Mouse (Mus musculus) ES-Bruce4 (cell line): ENCODE measurements around the gene Pik3ip1. TPM values are rescaled to one million over a fixed set of nuclear protein-coding genes. Genes with fewer than 3 reads are reported as not detected.

Experiments
- H3K27ac ChIP-seq: 2 replicates; pipeline ENCODE4 v1.5.1; 2012; ENCODE audit warnings: low read length, inconsistent platforms; ENCODE audit not compliant: insufficient read depth
- H3K27me3 ChIP-seq: 2 replicates; pipeline ENCODE4 v1.6.1; 2012; ENCODE audit warnings: mild to moderate bottlenecking, low read length, inconsistent platforms; ENCODE audit not compliant: control insufficient read depth, poor library complexity, insufficient read depth, severe bottlenecking
- H3K36me3 ChIP-seq: 2 replicates; pipeline ENCODE4 v1.6.1; 2012; ENCODE audit warnings: inconsistent platforms, mild to moderate bottlenecking, low read length, moderate library complexity; ENCODE audit not compliant: control insufficient read depth, poor library complexity, insufficient read depth, severe bottlenecking
- H3K4me1 ChIP-seq: one replicate; pipeline ENCODE4 v1.8.1; 2011; ENCODE audit warnings: low read length; ENCODE audit not compliant: control insufficient read depth, insufficient read depth
- H3K4me3 ChIP-seq: 2 replicates; pipeline ENCODE4 v1.5.1; 2011; ENCODE audit warnings: low read depth, mild to moderate bottlenecking, low read length
- H3K9ac ChIP-seq: 2 replicates; pipeline ENCODE4 v1.6.1; 2012; ENCODE audit warnings: low read depth, mild to moderate bottlenecking, inconsistent platforms; ENCODE audit not compliant: poor library complexity, severe bottlenecking
- H3K9me3 ChIP-seq: replicated peaks from 2 replicates; pipeline ENCODE4 v1.6.1; 2012; ENCODE audit warnings: mild to moderate bottlenecking, low read length, inconsistent platforms; ENCODE audit not compliant: control insufficient read depth, poor library complexity, insufficient read depth, severe bottlenecking
- CTCF ChIP-seq: IDR thresholded peaks from one replicate; pipeline ENCODE4 v1.8.1; 2011; ENCODE audit warnings: low read depth, low read length
- EP300 ChIP-seq: IDR thresholded peaks from 2 replicates; pipeline ENCODE4 v1.6.1; 2011; ENCODE audit warnings: low read depth, low read length; ENCODE audit not compliant: insufficient read depth
- POLR2A ChIP-seq: IDR thresholded peaks from one replicate; pipeline ENCODE4 v1.8.1; 2011; ENCODE audit warnings: low read length; ENCODE audit not compliant: insufficient read depth
- polyA plus RNA-seq: library from polyadenylated mRNA; stranded (reverse); fragments of >200 nt; gene quantifications from 2 replicates; pipeline ENCODE4 v1.2.4, GENCODE M21; 2011; ENCODE audit warnings: low read depth; ENCODE audit not compliant: missing spikeins, insufficient read depth, insufficient read length

Pik3ip1 gene
- polyA plus RNA-seq, 1 experiment: 17.0 TPM

DNA sequence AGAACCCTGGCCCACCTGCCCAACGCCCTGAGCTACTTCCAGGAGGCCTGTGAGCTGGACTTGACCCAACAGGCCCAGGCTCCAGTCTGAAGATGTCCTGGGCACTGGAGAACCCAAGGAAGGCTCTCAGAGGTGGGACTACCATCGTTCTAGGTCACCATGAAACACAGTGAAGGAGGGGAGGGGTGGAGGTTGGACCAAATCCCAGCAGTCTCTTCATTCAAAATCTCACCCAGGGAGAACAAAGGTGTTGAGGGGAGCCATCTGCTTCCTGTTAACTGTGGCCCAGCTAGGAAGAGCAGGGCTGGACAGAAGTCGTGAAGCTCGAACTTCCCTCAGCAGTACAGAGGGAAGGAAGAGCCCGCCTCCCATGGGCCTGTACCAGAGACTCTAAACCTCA is 59.8 kb downstream of the Pik3ip1 start:
- H3K4me3 ChIP-seq: no peak overlapping the region
- 0 out of 2 replicates have a peak, but pooled peaks have one; percentile 34 for TF ChIP-seq EP300
- TF ChIP-seq CTCF: no peak

DNA sequence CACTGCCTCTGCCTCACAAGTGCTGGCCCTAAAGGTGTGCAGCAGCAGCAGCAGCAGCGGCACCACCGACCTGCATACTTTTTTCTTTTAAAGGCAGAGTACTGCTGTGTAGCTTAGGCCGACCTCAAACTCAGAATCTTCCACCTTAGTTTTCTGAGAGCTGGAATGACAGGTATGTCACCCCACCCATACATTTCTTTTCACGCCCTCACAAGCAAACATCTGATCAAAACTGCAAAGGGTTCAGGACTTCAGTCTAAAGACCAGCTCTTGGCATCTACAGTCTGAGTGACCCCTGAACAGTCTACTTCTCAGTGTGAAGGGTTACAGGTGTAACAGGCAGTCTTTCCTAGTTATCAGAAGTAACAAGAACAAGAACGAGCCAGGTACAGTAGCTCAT is 60.6 kb downstream of the Pik3ip1 start:
- Histone ChIP-seq H3K27ac (peak overlapping the region; percentile 91), H3K4me3 (no peak overlapping the region), H3K9me3 (no peaks in the 10 kb centered on the region), H3K27me3 (no peaks in the 10 kb centered on the region), H3K4me1 (peaks cover 5% of the 10 kb centered on the region), H3K9ac (0 out of 2 replicates have a peak overlapping the region, but pooled peaks have one; percentile 23), H3K36me3 (0 out of 2 replicates have a peak, but pooled peaks cover 2% of the 10 kb centered on the region)
- no peak for TF ChIP-seq POLR2A
- TF ChIP-seq CTCF: no peak
- TF ChIP-seq EP300: no peak

More for the DNA sequence above, 59.8 kb downstream of the Pik3ip1 start:
- no peaks in the 10 kb centered on the region for H3K27me3 ChIP-seq
- H3K4me1 ChIP-seq: peaks cover 5% of the 10 kb centered on the region
- no peaks in the 10 kb centered on the region for H3K36me3 ChIP-seq
- no peaks in the 10 kb centered on the region for H3K9me3 ChIP-seq
- peak overlapping the region; percentile 91 for H3K27ac ChIP-seq
- H3K9ac ChIP-seq: 0 out of 2 replicates have a peak overlapping the region, but pooled peaks have one; percentile 23

DNA sequence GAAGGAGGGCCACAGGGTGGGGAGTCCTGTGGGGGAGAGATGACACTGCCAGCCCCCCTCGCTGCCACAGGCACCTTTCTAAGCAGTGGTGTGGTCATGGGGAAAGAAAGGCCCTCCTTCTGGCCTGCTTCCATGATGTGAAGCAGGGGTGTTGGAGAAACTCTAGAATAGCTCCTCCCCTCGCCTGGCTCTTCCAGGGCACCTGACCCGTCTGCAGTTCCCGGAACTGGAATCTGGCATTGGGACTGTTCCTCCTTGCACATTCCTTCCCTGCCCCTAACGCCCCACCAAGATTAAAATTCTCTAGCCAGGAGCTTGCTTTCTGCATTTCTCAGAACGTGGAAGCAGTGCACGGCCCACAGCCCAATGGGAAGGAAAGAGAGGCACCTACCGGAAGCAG is 62.3 kb downstream of the Pik3ip1 start:
- Histone ChIP-seq H3K27ac (no peak overlapping the region), H3K9ac (no peak overlapping the region), H3K36me3 (0 out of 2 replicates have a peak, but pooled peaks cover 2% of the 10 kb centered on the region), H3K4me3 (no peak overlapping the region), H3K4me1 (peaks cover 5% of the 10 kb centered on the region), H3K27me3 (no peaks in the 10 kb centered on the region), H3K9me3 (no peaks in the 10 kb centered on the region)
- no peak for TF ChIP-seq CTCF
- no peak for TF ChIP-seq EP300
- no peak for TF ChIP-seq POLR2A

Other genes with a start within 250 kb of the Pik3ip1 start
- gene Sfi1, start 136.9 kb upstream of the Pik3ip1 start, polyA plus RNA-seq: 17.1 and 21.8 TPM in 2 replicates
- gene Eif4enif1, start 128.0 kb upstream of the Pik3ip1 start, polyA plus RNA-seq: 85.6 and 99.9 TPM in 2 replicates
- 148 and 170 TPM in 2 replicates for gene Drg1, start 64.0 kb upstream of the Pik3ip1 start, polyA plus RNA-seq
- 55.6 and 62.5 TPM in 2 replicates for gene Patz1, start 41.5 kb upstream of the Pik3ip1 start, polyA plus RNA-seq
- 186 and 190 TPM in 2 replicates for gene Limk2, start 78.8 kb downstream of the Pik3ip1 start, polyA plus RNA-seq
- 20.4 and 21.4 TPM in 2 replicates for gene Rnf185, start 122.0 kb downstream of the Pik3ip1 start, polyA plus RNA-seq
- gene Pla2g3, start 157.9 kb downstream of the Pik3ip1 start, polyA plus RNA-seq: 0.28 TPM in 1 of 2 replicates, not detected in the other
- gene Inpp5j, start 174.4 kb downstream of the Pik3ip1 start, polyA plus RNA-seq: 0.22 TPM in 1 of 2 replicates, not detected in the other
- gene Selenom, start 184.3 kb downstream of the Pik3ip1 start, polyA plus RNA-seq: 19.6 and 25.5 TPM in 2 replicates
- gene Smtn, start 210.2 kb downstream of the Pik3ip1 start, polyA plus RNA-seq: 79.4 and 80.7 TPM in 2 replicates